Mouse (Mus musculus) left cerebral cortex, postnatal 36 days (tissue): ENCODE results near the gene Grem1. TPM values are rescaled to one million over a fixed set of nuclear protein-coding genes. Genes with fewer than 3 reads are reported as not detected.

Experiments
- DNase-seq, 2 experiments: peaks; one replicate each; pipeline ENCODE4 v3.0.0; 2021 to 2022; ENCODE audit warnings: low spot score in 2 of 2, mixed read lengths in 1 of 2
- intact Hi-C: fragments of 180-260 bp; cut with DNase I; formaldehyde crosslinking; loops from one replicate; pipeline ENCODE4 v1.15.1; 2025
- total RNA-seq, 2 experiments: library from RNA; stranded (reverse); gene quantifications; 2 replicates each; pipeline ENCODE4 v1.2.3; 2021

Grem1 gene
- total RNA-seq, 2 experiments from 2014 or later: 0.76 to 1.6 TPM

DNA sequence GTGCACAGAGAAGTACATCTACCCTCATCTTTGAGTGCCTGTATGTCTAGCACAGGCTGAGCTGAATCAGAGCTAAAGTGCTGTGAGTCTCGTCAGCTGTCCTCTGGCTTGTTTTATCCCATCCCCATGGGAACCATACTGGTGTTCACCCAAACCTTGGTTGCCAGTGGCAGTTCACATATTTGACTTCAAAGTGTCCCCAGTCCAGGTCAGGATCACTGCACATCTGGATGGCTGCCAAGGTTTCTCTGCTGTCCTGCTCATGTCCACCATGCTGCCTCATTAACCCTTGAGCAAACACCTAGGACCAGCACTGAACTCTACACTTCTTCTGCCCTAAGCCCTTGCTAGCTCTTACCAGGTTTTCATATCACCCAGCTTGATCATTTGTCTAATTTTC, 7.4 kb upstream of the Grem1 start:
- intact Hi-C loops: loop anchor here (10.0 kb wide), 1 partner anchor 231 kb away; no protein-coding TSS in a partner anchor
- DNase-seq: no peak

DNA sequence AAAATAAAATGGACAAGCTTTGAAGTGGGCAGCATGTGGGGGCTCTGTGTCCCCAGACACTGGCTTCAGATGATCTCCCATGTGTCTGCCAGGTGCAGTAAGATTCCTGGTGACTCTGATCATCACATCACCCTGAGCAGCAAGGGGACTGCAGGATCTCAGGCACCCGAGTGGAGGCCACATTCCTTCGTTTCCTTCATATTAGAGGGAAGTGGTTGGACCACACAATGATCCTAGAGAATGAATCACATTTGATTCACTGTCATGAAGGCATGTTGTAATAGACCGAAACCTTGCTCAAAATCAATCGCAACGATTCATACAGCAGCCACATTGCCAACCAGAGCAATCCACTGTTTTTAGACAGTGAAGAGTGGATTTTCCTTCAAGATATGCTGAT, 6.5 kb upstream of the Grem1 start:
- no peak for DNase-seq
- intact Hi-C loops: loop anchor here (10.0 kb wide), 1 partner anchor 230 kb away; no protein-coding TSS in a partner anchor

DNA sequence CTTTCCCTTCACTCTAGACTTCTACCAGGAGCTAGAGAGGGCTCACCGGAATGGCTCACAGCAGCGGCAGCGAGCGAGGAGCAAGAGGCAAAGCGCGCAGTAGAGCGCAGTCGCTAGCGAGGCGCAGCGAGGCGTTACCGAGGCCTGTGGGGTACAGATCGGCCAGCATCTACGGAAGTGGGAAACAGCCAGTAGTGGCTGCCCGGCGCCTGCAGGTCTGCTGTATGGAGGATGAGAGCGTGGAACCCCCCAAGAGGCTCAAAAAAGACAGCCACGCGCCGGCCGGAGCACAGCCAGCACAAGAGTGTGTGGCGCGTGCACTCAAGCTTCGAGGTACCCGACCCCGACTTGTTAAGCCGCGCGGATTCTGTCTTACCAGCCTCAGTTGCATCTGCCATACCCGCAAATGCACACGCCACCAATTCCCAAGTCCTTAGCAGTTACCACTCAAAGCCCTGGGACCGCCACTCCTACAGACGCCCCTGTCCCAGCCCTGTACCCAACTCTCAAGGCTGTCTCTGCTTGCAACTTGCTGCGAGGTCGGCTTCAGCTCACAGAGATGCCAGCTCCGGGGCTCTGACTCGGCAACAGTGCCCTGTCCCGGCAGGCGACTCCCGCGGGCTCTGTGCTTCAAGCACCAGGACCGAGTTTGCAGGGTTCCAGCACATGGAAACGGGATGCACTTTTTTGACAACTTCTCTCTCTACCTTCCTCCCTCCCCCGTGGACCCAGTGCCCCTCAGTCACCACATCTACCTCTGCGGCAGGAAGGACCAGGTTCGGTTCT, 728 bp downstream of the Grem1 start:
- peak; percentile 42 to 60 for DNase-seq
- intact Hi-C loops: no loop called here

DNA sequence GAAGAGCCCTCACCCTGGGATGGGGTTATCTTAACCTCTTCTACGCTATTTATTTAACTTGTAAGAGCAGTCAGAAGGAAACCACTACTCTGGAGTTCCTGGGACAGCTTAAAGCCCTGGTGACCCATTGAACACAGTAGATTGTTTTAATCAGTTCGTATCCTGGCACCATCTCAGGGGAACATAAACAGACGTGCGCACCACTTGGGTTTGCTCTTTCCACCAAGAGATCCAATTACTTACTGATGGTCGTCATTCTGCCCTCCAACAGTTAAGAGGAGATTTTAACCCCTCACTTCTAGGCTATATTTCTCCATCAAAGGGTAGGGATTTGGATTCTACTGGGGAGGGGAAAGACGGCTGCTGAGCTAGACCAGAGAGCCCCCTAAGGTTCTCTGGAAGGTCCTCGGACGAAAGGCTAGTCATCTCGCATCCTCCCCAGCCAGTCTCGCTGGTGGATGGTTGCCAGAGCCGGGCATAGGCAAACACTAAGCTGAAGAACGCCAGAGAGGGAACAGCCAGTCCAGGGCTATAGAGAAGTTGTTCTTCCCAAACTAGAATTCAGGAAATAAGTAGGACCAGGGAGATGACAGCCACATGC, 1.4 kb downstream of the Grem1 start:
- DNase-seq: no peak
- intact Hi-C loops: no loop called here

DNA sequence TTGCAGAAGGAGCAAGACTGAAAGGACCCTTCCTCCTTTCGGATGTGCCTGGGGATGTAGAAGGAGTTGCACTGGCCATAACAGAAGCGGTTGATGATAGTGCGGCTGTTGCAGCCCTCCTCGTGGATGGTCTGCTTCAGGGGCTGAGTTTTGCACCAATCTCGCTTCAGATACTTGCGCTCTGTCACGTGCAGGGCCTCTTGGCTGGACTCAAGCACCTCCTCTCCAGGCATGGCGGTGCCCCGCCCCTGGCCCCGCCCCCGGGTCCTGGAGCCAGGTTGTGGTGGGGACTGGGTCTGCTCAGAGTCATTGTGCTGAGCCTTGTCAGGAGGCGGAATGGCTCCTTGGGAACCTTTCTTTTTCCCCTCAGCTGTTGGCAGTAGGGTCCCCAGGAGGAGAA, 8.7 kb downstream of the Grem1 start:
- intact Hi-C loops: no loop called here
- no peak for DNase-seq

DNA sequence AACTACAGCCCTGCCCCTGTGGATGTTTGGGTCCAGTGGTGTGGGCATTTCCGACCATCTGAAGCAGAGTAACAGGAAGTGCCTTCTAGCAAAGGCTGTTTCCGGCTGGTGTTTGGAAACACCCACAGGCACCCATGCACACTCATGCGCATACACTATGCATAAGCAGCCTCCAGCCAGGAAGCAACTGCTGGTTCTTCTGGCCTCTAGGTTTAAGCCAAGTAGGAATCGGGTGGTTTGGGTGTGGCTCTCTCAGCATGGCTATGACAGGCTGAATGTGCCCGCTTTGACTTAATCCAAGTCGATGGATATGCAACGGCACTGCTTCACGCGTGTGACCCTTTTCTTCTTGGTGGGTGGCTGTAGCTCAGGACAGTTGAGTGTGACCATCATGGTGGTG, 9.1 kb downstream of the Grem1 start:
- intact Hi-C loops: no loop called here
- no peak for DNase-seq

DNA sequence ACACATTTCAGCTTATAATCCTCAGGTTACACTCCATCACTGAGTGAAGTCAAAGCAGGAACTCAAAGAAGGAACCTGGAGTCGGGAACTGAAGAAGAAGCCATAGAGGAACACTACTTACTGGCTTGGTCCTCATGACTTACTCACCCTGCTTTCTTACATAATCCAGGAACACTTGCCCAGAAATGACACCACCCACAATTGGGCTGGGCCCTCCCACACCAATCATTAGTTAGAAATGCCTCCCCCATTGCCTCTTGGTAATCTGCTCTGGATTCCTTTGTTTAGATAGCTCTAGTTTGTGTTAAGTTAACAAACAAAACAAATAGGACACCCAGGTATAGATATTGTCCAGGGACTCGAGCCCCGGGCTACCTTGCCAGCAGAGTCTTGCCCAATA, 29.9 kb downstream of the Grem1 start:
- intact Hi-C loops: no loop called here
- DNase-seq: no peak

DNA sequence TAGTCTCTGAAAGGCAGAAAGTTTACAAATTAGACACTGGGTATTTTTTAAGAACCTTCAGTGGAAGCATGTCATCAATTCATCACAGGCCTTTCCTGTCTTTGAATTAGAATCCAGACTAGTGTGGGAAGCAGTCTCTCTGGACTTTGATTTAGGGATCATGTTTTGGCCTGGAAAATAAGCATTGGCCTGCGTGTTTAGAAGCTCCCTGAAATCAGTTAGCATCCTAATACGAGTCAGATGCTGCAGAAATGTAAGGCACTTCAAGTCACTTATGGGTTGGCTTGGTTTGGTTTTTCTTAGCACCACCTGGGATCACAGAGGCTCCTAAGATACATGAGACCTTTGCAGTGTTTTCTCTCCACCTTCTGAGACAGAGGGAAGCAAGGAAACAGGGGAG, 43.6 kb downstream of the Grem1 start:
- intact Hi-C loops: no loop called here
- DNase-seq: no peak

DNA sequence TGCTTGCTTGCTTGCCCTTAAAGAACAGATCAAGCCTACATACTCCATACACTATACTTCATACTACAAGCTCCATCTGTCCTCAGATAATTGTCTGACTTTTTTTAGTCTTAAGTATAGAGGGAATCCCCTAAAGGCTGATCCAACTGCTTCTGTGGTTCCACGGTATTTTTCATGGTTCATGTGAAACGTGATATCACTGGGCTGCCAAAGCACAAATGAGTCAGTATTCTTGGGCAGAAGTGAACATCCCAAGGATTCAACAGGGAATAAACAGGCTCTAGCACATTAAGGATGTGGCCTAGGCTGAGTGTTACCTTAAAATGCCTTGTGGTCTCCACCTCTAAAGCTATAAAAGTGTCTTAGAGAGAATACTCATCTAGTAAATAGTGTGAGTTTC, 45.0 kb downstream of the Grem1 start:
- intact Hi-C loops: no loop called here
- no peak for DNase-seq

DNA sequence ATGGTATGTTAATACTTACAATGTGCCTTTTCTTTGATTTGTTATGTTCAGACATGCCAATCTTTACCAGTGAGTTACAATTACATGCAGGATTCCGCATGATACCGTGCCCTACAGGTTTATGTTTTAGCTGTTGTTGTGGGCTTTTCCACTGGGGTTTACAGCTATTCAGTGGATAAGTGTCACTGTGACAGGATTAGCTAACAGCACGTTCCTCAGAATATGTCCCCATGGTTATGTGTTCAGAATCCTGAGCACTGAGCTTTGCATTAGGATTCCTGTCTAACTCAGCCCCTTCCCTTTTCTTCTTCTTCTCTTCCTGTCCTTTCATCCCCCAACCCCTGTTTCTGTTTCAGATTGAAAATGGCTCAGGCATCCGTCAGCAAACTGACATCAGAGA, 50.9 kb downstream of the Grem1 start:
- intact Hi-C loops: no loop called here
- DNase-seq: no peak

DNA sequence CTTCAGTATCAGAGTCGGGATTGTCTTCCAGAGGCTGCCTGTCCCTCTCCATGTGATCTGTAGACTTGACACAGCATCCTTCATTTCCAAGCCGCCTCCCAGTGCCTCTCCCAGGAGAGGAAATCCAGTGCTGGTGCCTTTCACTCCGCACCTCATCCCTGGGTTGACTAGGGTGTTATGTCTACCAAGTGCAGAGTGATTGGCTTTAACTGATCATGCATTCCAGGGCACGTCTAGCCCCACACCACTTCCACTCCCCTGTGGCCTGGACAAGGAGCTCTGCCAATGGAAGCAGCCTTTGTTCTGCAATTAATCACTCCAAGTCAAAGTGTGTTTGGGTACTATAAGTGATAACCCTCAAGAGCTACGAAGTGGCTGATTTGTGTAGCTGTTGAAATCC, 56.9 kb downstream of the Grem1 start:
- intact Hi-C loops: no loop called here
- DNase-seq: no peak

DNA sequence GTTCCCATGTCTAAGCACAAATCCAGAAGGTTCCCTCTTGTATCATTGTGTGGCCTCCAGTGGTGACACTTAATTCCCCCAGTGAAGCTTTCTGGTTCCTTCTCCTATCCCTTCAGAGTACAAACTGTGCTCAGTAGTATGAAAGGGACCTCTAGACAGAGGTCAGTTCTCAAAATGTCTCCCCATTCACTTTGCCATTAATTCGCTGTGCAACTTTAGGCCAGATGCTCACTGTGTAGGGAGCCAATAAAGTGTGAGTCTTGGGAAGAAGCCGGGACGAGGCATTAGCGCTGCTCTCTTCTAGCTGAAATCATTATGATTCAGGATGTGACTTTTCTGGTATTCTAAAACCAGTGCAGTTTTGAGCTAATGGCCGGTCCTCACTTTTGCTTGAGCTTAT, 61.8 kb downstream of the Grem1 start:
- DNase-seq: no peak
- intact Hi-C loops: no loop called here

DNA sequence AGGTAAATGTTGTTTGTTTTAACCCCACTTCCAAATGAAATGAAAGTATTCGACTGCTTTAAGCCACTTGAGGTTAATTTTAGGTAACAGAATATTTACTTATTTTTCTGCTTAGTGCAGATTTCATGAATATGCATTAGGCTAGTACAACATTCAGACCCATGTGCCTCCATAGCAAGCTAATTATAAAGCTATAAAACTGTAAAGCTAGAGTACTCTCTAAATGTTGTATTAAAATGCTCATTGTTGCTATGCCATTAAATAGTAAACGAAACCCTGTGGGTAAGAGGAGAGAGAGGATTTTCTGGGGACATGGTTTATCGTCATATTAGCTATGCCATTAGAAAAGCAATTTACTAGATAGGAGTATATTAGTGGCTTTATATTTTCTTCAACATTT, 62.2 kb downstream of the Grem1 start:
- DNase-seq: no peak
- intact Hi-C loops: no loop called here

Other genes starting within 250 kb of the Grem1 start
- gene Scg5, start 70.5 kb upstream of the Grem1 start, total RNA-seq: 100 to 1,000 TPM; 497 to 544 TPM
- 1 to 10 TPM; 2.1 to 2.6 TPM for gene Arhgap11a, start 90.0 kb upstream of the Grem1 start, total RNA-seq